Mouse (Mus musculus): ENCODE data around the gene Gmfg.

- TF ChIP-seq GATA1 (IDR thresholded peaks at IDR 0.05; ENCODE audit: low read length) (peak; percentile 62), TAL1 (IDR thresholded peaks at IDR 0.05; ENCODE audit: low read length) (peak; percentile 59)
These were observed 5.0 kb upstream of the Gmfg start for GRCm38 (mm10) chr7:28432252-28432651.

All from erythroblast, embryonic 14.5 days (primary cell).